Mouse (Mus musculus) heart, adult 2 months (tissue): ENCODE results near the gene Rb1.

Source experiments
- EP300 ChIP-seq: fragments of 200-500 bp; IDR thresholded peaks from 2 replicates; pipeline ENCODE4 v1.6.1; 2011; ENCODE audit warnings: low read depth, low read length, control low read depth; ENCODE audit not compliant: insufficient read depth
- POLR2A ChIP-seq: fragments of 200-500 bp; IDR thresholded peaks from 2 replicates; pipeline ENCODE4 v1.6.1; 2011; ENCODE audit warnings: mild to moderate bottlenecking, low read depth, low read length, control low read depth; ENCODE audit not compliant: insufficient read depth

DNA sequence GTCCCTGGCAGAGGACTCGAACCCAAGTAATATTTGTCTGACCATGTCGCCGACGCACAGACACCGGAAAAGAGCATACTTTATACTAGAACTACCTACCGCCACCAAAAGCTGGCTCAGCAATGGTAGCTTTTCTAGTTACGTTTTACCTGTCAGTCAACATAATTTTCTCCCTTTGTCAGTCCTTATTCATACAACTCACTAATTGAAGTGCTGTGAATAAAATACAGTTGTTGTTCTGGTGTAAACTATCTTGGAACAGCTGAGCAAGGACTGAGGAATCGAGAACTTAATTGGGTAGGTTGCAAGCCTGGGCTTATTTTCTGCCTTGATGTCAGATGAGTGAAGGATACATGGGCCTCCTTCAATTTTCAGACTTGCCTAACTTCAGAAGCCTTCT lies 889 bp upstream of the Rb1 start:
- TF ChIP-seq POLR2A (no peak), EP300 (no peak)
